Mouse (Mus musculus): Measurements from ENCODE around the gene Fam207a. TPM values are rescaled to one million over a fixed set of nuclear protein-coding genes. Genes with fewer than 3 reads are reported as not detected.

Gene Fam207a
- total and polyA plus RNA-seq, 3 experiments, result 70.6 to 74.0 TPM; not detected in 1

DNA sequence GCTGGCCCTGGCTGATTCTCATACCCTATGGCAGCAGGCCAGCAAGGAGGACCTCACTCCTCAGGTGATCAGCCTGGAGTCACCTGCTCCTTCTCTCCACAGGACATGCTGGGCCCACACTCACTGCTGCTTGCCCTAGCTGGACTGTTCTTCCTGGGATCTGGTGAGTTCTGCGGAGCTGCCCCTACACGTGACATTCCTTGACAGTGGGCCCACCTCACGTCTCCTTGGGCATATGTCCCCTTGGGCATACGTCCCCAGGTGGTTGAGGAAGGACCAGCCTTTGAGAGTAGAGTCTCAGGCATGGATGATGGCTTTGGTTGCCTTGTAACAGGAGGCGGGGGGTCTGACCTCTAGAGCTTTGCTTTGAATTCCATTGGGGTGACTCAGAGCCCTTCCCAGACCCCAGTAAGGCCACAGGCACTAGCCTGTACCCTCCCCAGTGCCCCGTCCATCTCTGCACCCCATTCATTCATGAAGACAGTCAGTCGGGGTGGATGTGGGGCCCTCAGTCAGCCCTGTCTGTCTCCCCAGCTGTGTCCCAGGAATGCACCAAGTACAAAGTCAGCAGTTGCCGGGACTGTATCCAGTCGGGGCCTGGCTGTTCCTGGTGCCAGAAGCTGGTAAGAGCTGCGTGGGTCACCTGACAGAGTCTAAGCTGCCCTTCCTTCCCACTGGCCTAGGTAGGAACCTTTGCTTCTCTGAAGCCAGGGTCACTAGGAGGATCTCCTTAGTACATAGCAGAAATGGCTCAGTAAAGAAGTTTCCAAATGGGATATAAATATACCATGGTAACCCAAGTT lies 26.5 kb upstream of the Fam207a start:
- no peaks in the 10 kb centered on the region for H3K27me3 ChIP-seq (ENCODE audit: control insufficient read depth in 1 of 2, insufficient read depth in 2 of 2, low read length in 2 of 2)
- H3K36me3 ChIP-seq (ENCODE audit: control insufficient read depth in 1 of 2, insufficient read depth in 2 of 2, low read length in 2 of 2), result no peaks in the 10 kb centered on the region; a peak in 1 of 4 replicates
- DNase-seq (ENCODE audit: low read depth, low spot score), result no peak
- no peak overlapping the region for H3K9ac ChIP-seq (ENCODE audit: control insufficient read depth, low read depth, low read length, poor library complexity, severe bottlenecking)
- no peak for TF ChIP-seq ZMIZ1 (IDR thresholded peaks at IDR 0.05; ENCODE audit: low read depth, low read length)
- TF ChIP-seq HCFC1 (IDR thresholded peaks at IDR 0.05; ENCODE audit: low read depth, low read length), result no peak
- no peak for TF ChIP-seq GABPA (IDR thresholded peaks at IDR 0.05; ENCODE audit: low read depth, low read length)
- no peak for TF ChIP-seq POLR2AphosphoS2 (IDR thresholded peaks at IDR 0.05; ENCODE audit: low read length)
- TF ChIP-seq TCF12 (IDR thresholded peaks at IDR 0.05; ENCODE audit: low read depth, low read length), result no peak
- no peak for TF ChIP-seq CTCF (IDR thresholded peaks at IDR 0.05 in 2 of 3, conservative IDR thresholded peaks at IDR 0.05 in 1 of 3; ENCODE audit: control insufficient read depth in 1 of 3, insufficient read depth in 1 of 3, low read depth in 2 of 3, low read length in 3 of 3, poor library complexity in 1 of 3, severe bottlenecking in 1 of 3)
- TF ChIP-seq SMC3 (IDR thresholded peaks at IDR 0.05; ENCODE audit: low read depth, low read length), result no peak
- no peak for TF ChIP-seq MXI1 (IDR thresholded peaks at IDR 0.05; ENCODE audit: low read depth, low read length)
- TF ChIP-seq E2F4 (IDR thresholded peaks at IDR 0.05; ENCODE audit: borderline replicate concordance, low read depth, low read length), result no peak
- TF ChIP-seq BHLHE40 (IDR thresholded peaks at IDR 0.05; ENCODE audit: borderline replicate concordance, low read depth, low read length), result no peak
- TF ChIP-seq JUND (IDR thresholded peaks at IDR 0.05; ENCODE audit: low read depth, low read length), result no peak
- TF ChIP-seq NRF1 (IDR thresholded peaks at IDR 0.05; ENCODE audit: insufficient read depth, low read depth, low read length, poor library complexity, severe bottlenecking), result no peak
- TF ChIP-seq NELFE (IDR thresholded peaks at IDR 0.05; ENCODE audit: low read depth, low read length), result no peak
- no peak for TF ChIP-seq RCOR1 (IDR thresholded peaks at IDR 0.05; ENCODE audit: low read depth, low read length)
- TF ChIP-seq MYB (IDR thresholded peaks at IDR 0.05; ENCODE audit: low read depth, low read length), result no peak
- no peak for TF ChIP-seq GATA1 (IDR thresholded peaks at IDR 0.05; ENCODE audit: low read depth, low read length)
- TF ChIP-seq MYC (IDR thresholded peaks at IDR 0.05; ENCODE audit: low read depth, low read length), result no peak
- no peak for TF ChIP-seq TAL1 (IDR thresholded peaks at IDR 0.05; ENCODE audit: low read length)
- peaks cover 2% of the 10 kb centered on the region for H3K79me2 ChIP-seq (ENCODE audit: control insufficient read depth, insufficient read depth, low read length, poor library complexity)
- H3K4me1 ChIP-seq (ENCODE audit: control insufficient read depth in 1 of 2, insufficient read depth in 2 of 2, low read length in 2 of 2), result no peaks in the 10 kb centered on the region
- H3K4me3 ChIP-seq (ENCODE audit: control insufficient read depth in 1 of 2, insufficient read depth in 1 of 2, low read depth in 2 of 2, low read length in 2 of 2), result no peak overlapping the region
- H3K9me3 ChIP-seq (replicated peaks; ENCODE audit: insufficient read depth, low read length), result no peaks in the 10 kb centered on the region
- no peak overlapping the region for H3K27ac ChIP-seq (ENCODE audit: control insufficient read depth, low read depth, low read length)

DNA sequence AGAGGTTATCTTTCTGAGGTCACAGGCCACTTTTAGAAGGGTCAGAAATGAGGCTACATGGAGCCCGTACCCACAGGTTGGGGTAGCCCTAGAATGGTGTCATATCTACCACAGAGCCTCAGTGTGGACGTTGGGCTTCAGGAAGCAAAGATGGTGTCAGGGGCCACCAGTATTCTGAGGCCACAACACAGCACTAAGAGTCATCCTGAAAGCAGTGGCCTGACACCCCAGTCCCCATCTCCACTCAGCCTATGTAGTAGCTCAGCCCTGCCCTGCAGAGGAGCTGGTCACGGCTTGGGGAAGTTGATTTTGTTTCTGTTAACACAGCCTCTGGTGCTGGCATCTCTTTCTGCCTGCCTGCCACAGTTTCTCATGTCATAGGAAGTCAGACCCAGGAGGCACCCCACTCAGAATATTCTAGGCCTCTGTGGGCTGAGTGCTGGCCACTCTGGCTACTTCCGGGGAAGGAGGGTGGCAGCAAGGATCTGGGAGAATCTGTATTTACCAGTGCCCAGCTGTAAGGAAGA lies 25.1 kb upstream of the Fam207a start:
- no peak overlapping the region for H3K4me3 ChIP-seq (ENCODE audit: control insufficient read depth in 1 of 2, insufficient read depth in 1 of 2, low read depth in 2 of 2, low read length in 2 of 2)
- H3K27ac ChIP-seq (ENCODE audit: control insufficient read depth, low read depth, low read length), result no peak overlapping the region
- H3K36me3 ChIP-seq (ENCODE audit: control insufficient read depth in 1 of 2, insufficient read depth in 2 of 2, low read length in 2 of 2), result peaks cover 0 to 6% of the 10 kb centered on the region in 2 experiments; a peak in 3 of 4 replicates
- no peak overlapping the region for H3K9ac ChIP-seq (ENCODE audit: control insufficient read depth, low read depth, low read length, poor library complexity, severe bottlenecking)
- DNase-seq (ENCODE audit: low read depth, low spot score), result no peak
- no peaks in the 10 kb centered on the region for H3K27me3 ChIP-seq (ENCODE audit: control insufficient read depth in 1 of 2, insufficient read depth in 2 of 2, low read length in 2 of 2)
- H3K9me3 ChIP-seq (replicated peaks; ENCODE audit: insufficient read depth, low read length), result no peaks in the 10 kb centered on the region
- peaks cover 2% of the 10 kb centered on the region for H3K79me2 ChIP-seq (ENCODE audit: control insufficient read depth, insufficient read depth, low read length, poor library complexity)
- TF ChIP-seq RAD21 (IDR thresholded peaks at IDR 0.05; ENCODE audit: low read depth, low read length), result no peak
- no peak for TF ChIP-seq USF2 (IDR thresholded peaks at IDR 0.05; ENCODE audit: borderline replicate concordance in 1 of 2, insufficient read depth in 1 of 2, low read depth in 1 of 2, low read length in 2 of 2)
- no peak for TF ChIP-seq CHD2 (IDR thresholded peaks at IDR 0.05; ENCODE audit: low read length)
- TF ChIP-seq POLR2AphosphoS2 (IDR thresholded peaks at IDR 0.05; ENCODE audit: low read length), result no peak
- TF ChIP-seq E2F4 (IDR thresholded peaks at IDR 0.05; ENCODE audit: borderline replicate concordance, low read depth, low read length), result no peak
- TF ChIP-seq NRF1 (IDR thresholded peaks at IDR 0.05; ENCODE audit: insufficient read depth, low read depth, low read length, poor library complexity, severe bottlenecking), result no peak
- no peak for TF ChIP-seq RCOR1 (IDR thresholded peaks at IDR 0.05; ENCODE audit: low read depth, low read length)
- TF ChIP-seq CHD1 (IDR thresholded peaks at IDR 0.05; ENCODE audit: low read depth, low read length), result no peak
- TF ChIP-seq MYC (IDR thresholded peaks at IDR 0.05; ENCODE audit: low read depth, low read length), result no peak
- TF ChIP-seq EP300 (IDR thresholded peaks at IDR 0.05; ENCODE audit: low read depth in 1 of 2, low read length in 2 of 2), result no peak
- no peak for TF ChIP-seq ETS1 (IDR thresholded peaks at IDR 0.05; ENCODE audit: low read depth, low read length)
- no peak for TF ChIP-seq ZNF384 (IDR thresholded peaks at IDR 0.05; ENCODE audit: low read depth, low read length)
- no peak for TF ChIP-seq SMC3 (IDR thresholded peaks at IDR 0.05; ENCODE audit: low read depth, low read length)
- no peak for TF ChIP-seq JUND (IDR thresholded peaks at IDR 0.05; ENCODE audit: low read depth, low read length)
- TF ChIP-seq TCF12 (IDR thresholded peaks at IDR 0.05; ENCODE audit: low read depth, low read length), result no peak
- no peak for TF ChIP-seq POLR2AphosphoS5 (IDR thresholded peaks at IDR 0.05; ENCODE audit: borderline replicate concordance, low read depth, low read length)
- H3K4me1 ChIP-seq (ENCODE audit: control insufficient read depth in 1 of 2, insufficient read depth in 2 of 2, low read length in 2 of 2), result peaks cover 0 to 9% of the 10 kb centered on the region in 2 experiments; a peak in 1 of 4 replicates

All from MEL (cell line).